Mouse (Mus musculus) neutrophil, adult 59 days (primary cell): Measurements from ENCODE around the gene Prkag1. TPM values are rescaled to one million over a fixed set of nuclear protein-coding genes. Genes with fewer than 3 reads are reported as not detected.

Experiments used
- total RNA-seq, 2 experiments: library from RNA; stranded (reverse); gene quantifications; 1 replicate in 1 of 2; 2 replicates in 1 of 2; pipeline ENCODE4 v1.2.4; 2023

Gene Prkag1
- 100 to 1,000 TPM; 114 to 118 TPM for total RNA-seq

GRCm38 (mm10) chr15:98830736-98831683 is at the start of gene Prkag1:
TSS of gene Prkag1 (minus strand) at chr15:98831521.

GRCm38 (mm10) chr15:98871070-98871915 is 40.0 kb upstream of the Prkag1 start, which contains the start of gene Kmt2d:
TSS of gene Kmt2d (minus strand) at chr15:98871204.

GRCm38 (mm10) chr15:98809390-98809789 is 21.9 kb downstream of the Prkag1 start, which contains the start of gene Ddn:
TSS of gene Ddn (minus strand) at chr15:98809490.

GRCm38 (mm10) chr15:98789661-98790535 is 41.4 kb downstream of the Prkag1 start, which contains the start of gene Wnt1:
TSS of gene Wnt1 (plus strand) at chr15:98789857.

GRCm38 (mm10) chr15:98777762-98778161 is 53.6 kb downstream of the Prkag1 start, which contains the start of gene Wnt10b:
TSS of gene Wnt10b (minus strand) at chr15:98778150.

Other genes starting within 250 kb of the Prkag1 start
- gene Adcy6, start 221.4 kb downstream of the Prkag1 start, total RNA-seq, result 1 to 10 TPM; 2.9 to 4.5 TPM
- under 1 TPM in 1 of 2 experiments, not detected in 1; 0.29 TPM for gene Cacnb3, start 200.7 kb downstream of the Prkag1 start, total RNA-seq
- 10 to 100 TPM; 60.6 to 65.7 TPM for gene Ddx23, start 168.6 kb downstream of the Prkag1 start, total RNA-seq
- gene Rnd1, start 154.1 kb downstream of the Prkag1 start, total RNA-seq, result 10 to 100 TPM; 10.4 to 15.7 TPM
- gene Ccdc65, start 123.3 kb downstream of the Prkag1 start, total RNA-seq, result not detected
- 1 to 10 TPM; 2.9 to 5.6 TPM for gene Fkbp11, start 103.3 kb downstream of the Prkag1 start, total RNA-seq
- gene Arf3, start 68.3 kb downstream of the Prkag1 start, total RNA-seq, result 10 to 100 TPM; 74.4 to 80.4 TPM
- gene Wnt10b, start 53.4 kb downstream of the Prkag1 start, total RNA-seq, result under 1 TPM in 1 of 2 experiments, not detected in 1; 0.31 TPM
- not detected for gene Wnt1, start 41.7 kb downstream of the Prkag1 start, total RNA-seq
- not detected for gene Ddn, start 22.0 kb downstream of the Prkag1 start, total RNA-seq
- gene Kmt2d, start 39.7 kb upstream of the Prkag1 start, total RNA-seq, result 100 to 1,000 TPM; 126 to 127 TPM
- 1 to 10 TPM; 2.6 to 4.1 TPM for gene Rhebl1, start 63.0 kb upstream of the Prkag1 start, total RNA-seq
- not detected for gene Dhh, start 67.0 kb upstream of the Prkag1 start, total RNA-seq
- 10 to 100 TPM; 89.1 to 93.1 TPM for gene Lmbr1l, start 86.7 kb upstream of the Prkag1 start, total RNA-seq
- gene Tuba1b, start 103.0 kb upstream of the Prkag1 start, total RNA-seq, result 100 to 1,000 TPM; 328 to 352 TPM
- gene Gm49450, start 122.0 kb upstream of the Prkag1 start, total RNA-seq, result not detected
- 100 to 1,000 TPM; 100 to 111 TPM for gene Tuba1a, start 122.2 kb upstream of the Prkag1 start, total RNA-seq
- 100 to 1,000 TPM; 267 to 280 TPM for gene Tuba1c, start 198.4 kb upstream of the Prkag1 start, total RNA-seq
- not detected for gene Prph, start 223.7 kb upstream of the Prkag1 start, total RNA-seq
- 10 to 100 TPM; 30.9 to 35.2 TPM for gene Troap, start 243.1 kb upstream of the Prkag1 start, total RNA-seq